Mouse (Mus musculus): ENCODE measurements around the gene Rbbp6.
A peak's percentile ranks its signal among the peaks of the same experiment; 100 is the strongest.

Gene Rbbp6

DNA sequence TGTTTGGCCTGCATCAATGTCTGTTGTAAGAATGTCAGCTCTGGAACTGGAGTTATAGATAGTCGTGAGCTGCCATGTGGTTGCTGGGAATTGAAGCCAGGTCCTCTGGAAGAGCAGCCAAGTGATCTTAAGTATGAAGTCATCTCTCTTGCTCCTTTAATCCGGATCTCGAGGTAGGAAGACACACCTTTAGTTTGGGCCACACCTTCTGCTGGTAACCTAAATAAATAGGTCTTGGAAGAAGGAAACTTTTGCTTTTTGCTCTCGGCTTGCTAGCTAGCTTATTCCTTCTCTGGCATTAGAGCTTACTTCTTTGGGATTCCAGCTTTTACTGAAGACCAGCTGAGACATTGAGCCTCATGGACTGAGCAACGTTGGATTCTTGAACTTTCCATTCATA is at the start of gene Rbbp6:
TSS of gene Rbbp6 (plus strand) at position 301 of the 400 bp plus-strand sequence.
- no peak for DNase-seq

- DNase-seq: no peak
These were observed 45.5 kb upstream of the Rbbp6 start for GRCm38 (mm10) chr7:122919728-122920582.

DNA sequence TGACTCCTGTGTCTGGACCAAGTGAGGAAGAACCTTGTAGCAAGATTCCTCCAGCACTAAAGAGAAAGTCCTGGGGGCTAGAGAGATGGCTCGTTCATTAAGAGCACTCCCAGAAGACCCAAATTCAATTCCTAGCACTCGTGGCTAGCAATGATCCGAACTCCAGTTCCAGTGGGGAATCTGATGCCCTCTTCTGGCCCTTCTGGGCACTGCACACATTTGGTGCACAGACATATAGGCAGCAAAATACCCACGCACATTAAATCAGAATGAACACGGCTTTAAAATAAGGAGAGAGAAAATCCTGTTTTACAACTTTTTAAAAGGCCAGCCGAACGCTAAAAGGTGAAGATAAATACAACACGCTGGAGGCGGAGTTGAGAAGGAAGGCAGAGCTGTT is 43.9 kb upstream of the Rbbp6 start:
- peak; percentile 38 for DNase-seq

DNA sequence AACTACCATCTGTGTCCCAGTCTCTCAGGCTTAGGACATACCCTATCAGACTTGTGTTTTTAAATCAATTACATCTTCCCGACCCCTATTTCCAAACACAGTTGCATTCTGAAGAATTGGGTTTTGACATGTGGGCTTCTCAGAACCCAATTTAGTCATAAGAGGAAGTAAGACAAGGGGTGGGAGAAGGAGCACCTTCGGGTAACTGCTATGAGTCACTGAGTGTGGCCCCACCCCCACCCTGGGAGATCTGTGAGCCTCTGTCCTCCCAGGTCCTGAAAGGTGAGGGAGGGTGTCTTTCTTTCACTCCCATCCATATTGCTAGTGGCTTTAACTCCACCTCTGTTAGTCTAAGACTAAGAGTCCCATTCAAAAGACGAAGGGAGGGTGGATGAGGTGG is 41.2 kb upstream of the Rbbp6 start:
- DNase-seq: no peak

- no peak for DNase-seq
These were observed 35.0 kb upstream of the Rbbp6 start for GRCm38 (mm10) chr7:122930494-122930893.

GRCm38 (mm10) chr7:122932171-122932570 is 33.3 kb upstream of the Rbbp6 start:
- no peak for DNase-seq

DNA sequence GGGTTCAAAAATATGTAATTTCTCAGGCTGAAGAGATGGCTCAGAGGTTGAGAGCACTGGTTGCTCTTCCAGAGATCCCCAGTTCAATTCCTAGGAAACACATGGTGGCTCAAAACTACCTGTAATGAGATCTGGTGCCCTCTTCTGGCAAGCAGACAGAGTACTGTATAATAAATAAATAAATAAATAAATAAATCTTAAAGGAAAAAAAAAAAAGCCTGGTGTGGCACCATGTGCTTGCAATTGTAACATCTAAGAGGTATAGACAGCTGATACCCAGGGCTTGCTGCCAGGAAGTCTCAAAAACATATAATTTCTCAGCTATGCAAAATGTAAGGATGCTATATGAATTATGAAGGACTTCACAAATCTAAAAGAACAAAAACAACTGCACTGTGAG is 28.9 kb upstream of the Rbbp6 start:
- no peak for DNase-seq

DNA sequence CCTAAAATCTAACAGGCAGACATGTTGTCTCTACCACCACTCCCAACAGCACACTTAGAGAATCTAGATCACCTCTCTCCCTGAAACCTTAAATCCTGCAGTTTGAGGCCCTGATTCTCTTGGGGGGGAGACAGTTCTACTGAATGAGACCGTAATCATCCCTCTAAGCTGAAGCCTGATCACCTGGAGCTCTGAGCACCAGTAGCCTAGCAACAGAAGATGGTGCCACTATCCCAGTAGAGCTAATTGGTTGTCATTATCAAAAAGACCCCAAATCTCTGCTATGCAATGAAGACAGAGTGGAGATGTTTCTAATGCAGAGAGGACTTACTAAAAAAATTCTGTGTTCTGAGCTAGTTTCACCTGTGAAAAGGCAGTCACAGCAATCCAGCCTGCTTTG is 27.3 kb upstream of the Rbbp6 start:
- no peak for DNase-seq

DNA sequence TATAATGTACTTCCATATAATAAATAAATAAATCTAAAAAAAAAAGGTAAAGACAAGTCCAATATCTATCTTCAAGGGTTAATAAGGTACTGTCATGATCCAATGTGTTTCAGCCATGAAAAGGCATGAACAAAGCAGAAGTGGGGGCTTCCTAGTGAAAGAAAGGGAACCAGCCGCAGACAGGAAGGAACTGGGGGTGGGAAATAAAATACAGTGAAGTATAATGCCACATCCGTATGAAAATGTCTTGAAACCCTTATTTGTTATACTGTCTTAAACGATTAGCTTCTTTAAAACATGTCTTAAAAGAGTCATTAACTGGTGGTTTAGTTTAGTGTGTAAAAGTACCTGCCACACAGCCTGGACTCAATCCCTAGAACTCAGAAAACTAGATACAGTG is 26.3 kb upstream of the Rbbp6 start:
- no peak for DNase-seq

DNA sequence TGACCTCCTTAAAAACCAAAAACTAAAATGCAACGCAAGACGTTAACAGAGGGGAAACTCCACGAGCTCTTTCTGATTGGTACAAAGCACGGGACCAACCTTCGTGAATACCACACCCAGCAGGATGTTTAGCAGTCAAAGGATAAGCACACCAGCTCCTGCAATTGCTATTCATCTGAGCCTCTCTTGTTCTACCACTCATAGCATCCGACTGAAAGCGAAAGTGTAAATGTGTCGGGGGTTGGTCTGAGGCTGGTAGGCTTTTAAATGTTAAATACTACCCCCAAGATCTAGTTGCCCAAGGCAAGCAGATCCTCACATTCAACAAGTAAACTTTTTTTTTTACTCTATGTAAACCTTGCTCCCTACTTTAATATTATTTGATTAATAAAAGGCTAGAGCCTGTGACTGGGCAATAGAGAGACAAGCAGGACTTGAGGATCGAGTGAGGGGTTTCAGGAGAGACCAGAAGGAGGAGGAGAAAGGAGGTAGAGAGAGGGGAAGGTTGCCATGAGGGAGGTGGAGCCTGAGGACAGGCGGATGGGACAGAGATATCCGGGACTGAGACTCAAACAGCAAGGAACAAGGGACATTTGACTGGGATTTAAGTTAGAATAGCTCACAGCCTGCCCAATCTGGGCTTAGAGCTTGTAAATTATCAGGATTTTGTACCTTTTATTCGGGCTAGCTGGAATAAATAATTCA is 25.0 kb upstream of the Rbbp6 start:
- peak; percentile 24 for DNase-seq

DNA sequence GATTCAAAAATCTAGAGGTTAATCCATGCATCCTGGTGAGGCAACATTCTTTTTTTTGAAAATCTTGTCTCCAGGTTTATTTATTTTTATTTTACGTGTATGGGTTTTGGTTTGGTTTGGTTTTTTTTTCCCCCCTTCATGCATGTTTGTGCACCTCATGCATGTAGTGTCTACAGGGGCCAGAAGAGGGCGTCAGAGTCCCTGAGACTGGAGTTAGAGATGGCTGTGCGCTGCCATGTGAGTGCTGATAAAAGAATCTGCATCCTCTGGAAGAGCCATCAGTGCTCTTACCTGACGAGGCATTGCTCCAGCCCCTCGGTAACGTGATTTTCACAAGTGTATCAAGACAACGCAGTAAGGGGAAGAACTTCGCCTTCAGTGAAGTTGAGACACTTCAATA is 23.4 kb upstream of the Rbbp6 start:
- DNase-seq: peak; percentile 54

- peak; percentile 78 for DNase-seq
These were observed 20.3 kb upstream of the Rbbp6 start for GRCm38 (mm10) chr7:122945149-122945548.

GRCm38 (mm10) chr7:122949268-122949667 is 16.2 kb upstream of the Rbbp6 start:
- no peak for DNase-seq

GRCm38 (mm10) chr7:122951464-122951863 is 14.0 kb upstream of the Rbbp6 start:
- DNase-seq: no peak

DNA sequence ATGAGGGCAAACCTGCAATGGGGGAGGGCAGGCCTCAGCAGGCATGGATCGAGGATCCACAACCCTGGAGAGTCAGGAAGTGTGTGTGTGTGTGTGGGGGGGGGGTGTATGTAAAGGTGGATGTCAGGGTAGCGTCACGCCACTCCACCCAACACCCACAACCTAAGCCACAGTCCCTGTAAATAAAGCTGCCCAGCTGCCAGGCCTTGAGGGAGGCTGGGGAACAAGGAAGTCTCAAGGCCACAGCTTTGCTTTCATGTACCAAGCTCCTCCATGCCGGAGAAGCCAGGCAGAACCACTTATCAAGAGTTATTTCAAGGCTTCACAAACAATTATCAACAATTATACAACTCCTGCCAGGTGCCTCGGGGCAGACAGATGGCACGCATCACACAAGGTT is 13.4 kb upstream of the Rbbp6 start:
- no peak for DNase-seq

- no peak for DNase-seq
These were observed 10.8 kb upstream of the Rbbp6 start for GRCm38 (mm10) chr7:122954451-122955225.

- DNase-seq: peak; percentile 65
These were observed 10.1 kb upstream of the Rbbp6 start for GRCm38 (mm10) chr7:122955226-122955955.

DNA sequence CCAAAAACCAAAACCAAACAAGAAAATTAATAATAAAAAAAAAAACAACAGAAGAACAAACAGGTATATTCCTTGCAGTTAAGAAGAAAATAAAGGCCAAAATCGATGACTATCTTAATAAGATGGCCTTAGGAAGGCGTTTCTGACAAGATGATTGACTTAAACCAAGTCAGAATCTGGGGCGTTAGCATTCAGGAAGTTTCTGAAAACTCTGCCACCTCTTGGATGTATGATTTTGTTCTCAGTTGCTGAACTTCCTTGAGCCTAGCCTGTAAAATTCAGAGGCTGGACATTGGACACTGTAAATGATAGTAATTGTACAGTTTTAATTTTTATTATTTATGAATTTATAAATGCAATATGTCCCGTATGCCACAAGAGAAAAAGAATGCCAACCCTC is 3.3 kb downstream of the Rbbp6 start:
- DNase-seq: no peak

DNA sequence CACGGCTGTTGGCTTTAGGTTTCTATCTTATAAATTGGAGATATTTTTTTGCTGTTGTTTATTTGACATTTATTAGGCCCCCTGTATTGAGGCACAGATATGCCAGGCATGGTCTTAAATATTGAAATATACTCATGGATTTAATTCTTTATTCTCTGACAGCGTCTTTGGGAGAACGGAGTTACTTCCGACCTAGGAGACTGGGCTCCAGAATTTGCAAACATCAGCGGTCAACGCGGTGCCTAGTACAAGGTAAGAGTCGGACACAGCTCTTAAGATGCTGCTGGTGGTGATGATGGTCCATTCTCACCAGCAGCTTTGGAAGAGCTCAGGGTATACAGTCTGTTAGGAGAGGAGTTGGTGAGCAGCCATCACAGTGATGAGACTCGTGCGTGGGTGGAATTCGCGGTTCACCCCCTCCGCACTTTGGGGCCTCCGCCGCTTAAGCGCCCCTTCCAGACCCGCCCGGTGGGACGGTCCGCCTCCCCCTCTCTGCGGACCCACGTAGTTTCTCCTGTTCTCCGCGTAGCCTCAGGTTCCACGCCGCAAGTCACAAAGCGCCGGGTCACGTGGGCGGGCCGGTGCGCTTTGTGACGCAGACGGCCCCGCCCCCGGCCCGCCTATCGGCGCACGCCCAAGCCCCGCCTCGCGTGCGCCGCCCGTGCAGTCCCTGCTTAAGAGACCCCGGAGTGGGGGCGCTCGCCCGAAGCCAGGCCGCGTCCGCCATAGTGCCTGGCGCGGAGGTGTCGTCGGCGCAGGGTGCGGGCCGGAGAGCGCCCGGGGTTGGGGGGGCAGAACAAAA is 3.9 kb downstream of the Rbbp6 start:
- peak; percentile 98 for DNase-seq

- peak; percentile 76 for DNase-seq
These were observed 4.8 kb downstream of the Rbbp6 start for GRCm38 (mm10) chr7:122970119-122970781.

DNA sequence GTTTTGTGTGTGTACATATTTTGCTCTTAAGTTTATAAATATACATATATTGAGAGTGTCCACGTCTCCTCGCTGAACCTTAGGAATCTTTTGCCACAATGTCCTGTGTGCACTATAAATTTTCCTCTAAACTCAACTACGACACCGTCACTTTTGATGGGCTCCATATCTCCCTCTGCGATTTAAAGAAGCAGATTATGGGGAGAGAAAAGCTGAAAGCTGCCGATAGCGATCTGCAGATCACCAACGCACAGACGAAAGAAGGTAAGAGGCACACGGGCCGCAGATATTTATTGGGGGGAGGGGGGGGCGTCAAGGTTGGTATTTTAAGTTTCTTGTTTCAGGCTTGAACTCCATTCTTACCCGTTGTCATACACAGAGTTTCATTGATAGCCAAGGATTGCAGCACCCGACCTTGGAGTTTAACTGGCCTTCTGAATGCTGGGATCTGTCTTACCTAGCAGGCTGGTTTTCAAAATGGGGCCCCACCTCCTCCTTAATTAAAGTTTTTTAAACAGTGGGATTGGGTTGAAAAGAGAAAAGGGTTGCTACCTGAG is 5.5 kb downstream of the Rbbp6 start:
- no peak for DNase-seq

Measured in thymus, postnatal 4 days (tissue).